Mouse (Mus musculus): ENCODE data around the gene Tmco2.
A peak's percentile ranks its signal among the peaks of the same experiment; 100 is the strongest.
"Not testable (repeated sequence)": the region's sequence is repeated elsewhere in the genome, so short reads cannot be mapped to it uniquely, and the experiment has no call there.

Tmco2 gene

DNA sequence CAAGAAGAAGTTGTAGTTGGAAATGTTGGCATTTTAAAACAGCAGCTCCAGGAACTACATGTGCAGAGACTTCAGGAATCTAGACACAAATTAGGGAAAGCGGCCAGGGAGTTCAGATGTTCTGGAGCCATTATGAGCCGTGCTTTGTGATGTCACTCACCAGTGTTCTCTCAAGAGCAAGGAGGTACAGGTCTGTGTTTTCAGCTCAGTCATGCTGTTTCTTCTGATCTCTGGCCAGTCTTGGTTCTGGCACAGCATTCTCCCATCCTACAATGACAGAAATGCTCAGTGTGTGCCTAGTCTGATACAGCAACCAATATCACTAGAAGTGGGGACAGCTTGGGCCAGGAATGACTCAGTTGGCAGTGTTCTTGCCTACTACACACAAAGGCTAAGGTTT lies at the start of gene Tmco2:
Tmco2 (minus strand) TSS at position 101 of the 400 bp plus-strand sequence.
- DNase-seq (ENCODE audit: low read depth, low spot score), result no peak

DNA sequence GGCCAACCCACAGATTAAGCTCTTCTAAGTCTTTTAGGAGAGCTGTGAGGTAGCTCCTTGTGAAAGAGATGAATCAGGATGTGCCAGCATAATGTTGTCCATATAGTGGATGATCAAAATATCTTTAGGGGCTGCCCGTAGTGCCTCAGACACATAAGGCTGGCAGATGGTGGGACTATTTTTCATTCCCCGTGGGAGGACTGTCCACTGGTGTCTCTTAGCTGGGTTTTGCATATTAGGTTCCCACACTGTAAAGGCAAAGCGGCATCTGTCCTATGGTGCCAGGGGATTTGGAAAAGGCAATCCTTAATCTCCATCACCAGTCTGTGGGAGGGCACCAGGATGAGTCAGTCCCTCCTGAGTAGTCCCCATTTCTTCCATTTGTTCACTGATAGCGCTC lies 5.7 kb downstream of the Tmco2 start:
- DNase-seq (ENCODE audit: low read depth, low spot score), result no peak

DNA sequence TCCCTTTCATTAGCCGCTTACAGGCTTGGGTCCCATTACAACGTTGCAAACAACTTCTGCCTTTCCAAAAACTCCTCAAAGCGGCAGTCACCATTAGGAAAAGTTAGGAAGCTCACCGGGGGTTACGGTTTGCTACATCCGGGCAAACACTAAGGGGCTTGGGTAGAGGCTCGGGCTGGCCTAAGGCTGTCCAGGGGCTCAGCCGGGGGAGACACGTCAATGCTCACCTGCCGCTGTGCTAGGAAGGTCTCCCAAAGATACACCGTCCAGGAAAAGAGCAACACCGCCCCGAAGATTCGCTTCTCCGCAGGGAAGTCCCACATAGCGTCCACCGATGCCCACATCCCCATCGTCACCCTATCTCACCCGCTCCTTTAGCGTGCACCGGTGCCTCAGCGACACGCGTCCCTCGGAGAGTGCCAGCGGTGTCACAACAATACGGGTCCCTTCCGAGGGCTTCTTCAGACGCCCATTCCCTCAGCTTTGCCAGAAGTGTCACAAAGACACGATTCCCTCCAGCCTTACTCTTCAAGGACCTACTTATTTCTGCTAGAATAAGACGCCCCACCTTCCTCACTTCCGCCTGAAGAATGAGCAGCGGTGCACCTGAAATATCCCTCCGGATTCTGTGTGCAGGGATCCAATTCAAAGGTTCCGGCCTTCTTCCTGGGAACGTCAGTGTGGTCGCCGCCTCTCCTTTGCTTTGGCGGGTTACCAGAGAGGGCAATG lies 11.2 kb downstream of the Tmco2 start, which contains the start of gene Zmpste24:
Zmpste24 (minus strand) TSS at position 592 of the 729 bp plus-strand sequence.
- peak; percentile 98 for DNase-seq (ENCODE audit: low read depth, low spot score)

DNA sequence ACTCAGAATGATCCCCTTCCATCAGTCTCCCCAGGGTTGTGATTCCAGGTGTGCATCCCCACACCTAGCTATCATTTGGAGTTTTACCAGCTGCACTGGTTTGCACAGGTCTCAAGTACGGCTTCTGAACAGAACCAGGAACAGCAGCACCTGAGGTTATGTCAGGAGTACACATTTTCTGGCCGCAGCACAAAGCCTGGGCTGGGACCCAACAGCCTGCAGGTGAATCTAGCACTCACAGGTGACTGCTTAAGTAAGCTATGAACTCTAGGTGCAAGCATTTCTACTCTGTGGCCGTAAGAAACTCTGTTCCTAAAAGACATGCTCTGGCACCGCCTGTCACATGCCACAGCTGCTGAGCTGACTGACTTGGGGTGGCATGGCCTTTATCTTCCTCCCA lies 18.8 kb downstream of the Tmco2 start:
- no peak for DNase-seq (ENCODE audit: low read depth, low spot score)

DNA sequence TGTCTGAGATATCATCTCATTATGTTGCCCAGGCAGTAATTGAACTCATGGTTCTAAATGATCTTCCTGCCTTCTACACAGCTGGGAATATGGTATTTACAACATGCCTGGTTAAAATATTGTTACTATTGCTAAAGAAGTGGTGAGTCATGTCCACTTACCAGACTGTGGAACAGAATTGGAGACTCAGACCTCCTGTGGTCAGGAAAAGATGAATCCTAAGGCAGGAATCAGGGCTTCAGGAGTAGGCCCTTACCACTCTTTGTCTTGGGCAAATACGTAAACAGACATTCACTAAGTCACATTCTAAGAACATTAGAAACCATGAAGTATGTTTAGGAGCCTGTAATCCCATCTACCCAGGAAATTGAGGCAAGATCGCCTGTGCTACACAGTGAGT lies 20.3 kb downstream of the Tmco2 start:
- no peak for DNase-seq (ENCODE audit: low read depth, low spot score)

DNA sequence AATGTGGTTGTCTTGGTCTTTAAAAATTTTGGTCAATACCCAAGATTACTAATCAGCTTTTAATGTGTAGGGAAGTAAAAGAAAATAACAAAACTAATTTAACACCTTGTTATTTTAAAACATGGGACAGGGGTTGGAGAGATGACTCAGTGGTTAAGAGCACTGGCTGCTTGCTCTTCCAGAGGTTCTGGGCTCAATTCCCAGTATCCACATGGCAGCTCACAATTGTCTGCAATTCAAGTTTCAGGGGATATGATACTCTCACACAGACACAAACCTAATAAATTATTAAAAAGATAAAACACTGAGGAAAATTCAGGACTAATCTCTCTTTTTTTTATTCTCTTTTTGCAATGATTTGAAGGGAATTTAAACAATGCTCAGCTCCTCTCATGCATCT lies 24.5 kb downstream of the Tmco2 start:
- no peak for DNase-seq (ENCODE audit: low read depth, low spot score)

DNA sequence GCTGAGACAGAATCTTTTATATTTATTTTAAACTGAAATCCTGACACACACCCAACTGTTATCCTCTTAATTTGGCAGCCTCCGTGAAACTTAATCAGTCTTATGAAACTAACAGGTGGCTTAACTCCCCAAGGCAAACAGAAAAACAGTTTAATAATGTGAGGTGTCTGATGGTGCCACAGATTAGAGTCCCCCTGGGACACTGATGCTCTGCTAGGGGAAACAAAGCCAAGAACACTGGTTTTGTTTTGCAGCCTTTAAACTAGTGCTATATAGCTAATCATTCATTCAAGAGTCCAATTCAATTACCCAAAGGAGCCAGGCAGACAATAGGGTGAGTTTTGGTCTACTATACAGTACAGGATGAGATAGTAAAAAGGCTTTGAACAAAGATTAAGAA lies 28.6 kb downstream of the Tmco2 start:
- DNase-seq (ENCODE audit: low read depth, low spot score), result no peak

DNA sequence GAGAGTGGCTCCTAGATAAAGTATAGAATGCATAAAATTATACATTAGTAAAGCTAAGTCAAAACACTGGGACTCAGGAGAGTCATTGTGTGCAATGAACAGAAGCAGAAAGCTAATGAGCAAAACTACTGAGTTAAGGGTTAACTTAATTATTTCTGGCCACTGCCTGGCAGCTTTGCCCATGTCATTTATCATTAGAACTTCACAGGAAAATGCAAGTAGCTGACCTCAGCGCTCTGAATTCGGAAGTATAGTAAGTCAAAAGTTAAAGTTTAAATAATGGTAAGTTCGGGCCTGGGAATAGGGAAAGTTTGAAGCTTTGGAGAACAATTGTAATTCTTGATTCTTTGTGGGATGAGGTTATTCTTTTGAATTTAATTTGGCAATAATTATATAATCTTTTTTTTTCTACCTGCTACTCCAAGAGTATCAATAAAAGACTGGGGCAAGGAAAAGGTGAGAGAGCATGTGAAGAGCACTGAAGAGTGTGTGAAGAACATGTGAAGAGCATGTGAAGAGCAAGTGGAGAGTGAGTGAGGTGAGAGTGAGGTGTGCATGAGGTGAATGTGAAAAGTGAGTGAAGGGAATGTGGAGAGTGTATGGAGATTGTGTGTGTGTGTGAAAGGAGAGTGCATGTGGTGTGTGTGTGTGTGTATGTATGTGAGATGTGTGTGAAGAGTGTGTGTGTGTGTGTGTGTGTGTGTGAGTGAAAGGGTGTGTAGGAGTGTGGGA lies 30.9 kb downstream of the Tmco2 start:
- DNase-seq (ENCODE audit: low read depth, low spot score), result no peak

DNA sequence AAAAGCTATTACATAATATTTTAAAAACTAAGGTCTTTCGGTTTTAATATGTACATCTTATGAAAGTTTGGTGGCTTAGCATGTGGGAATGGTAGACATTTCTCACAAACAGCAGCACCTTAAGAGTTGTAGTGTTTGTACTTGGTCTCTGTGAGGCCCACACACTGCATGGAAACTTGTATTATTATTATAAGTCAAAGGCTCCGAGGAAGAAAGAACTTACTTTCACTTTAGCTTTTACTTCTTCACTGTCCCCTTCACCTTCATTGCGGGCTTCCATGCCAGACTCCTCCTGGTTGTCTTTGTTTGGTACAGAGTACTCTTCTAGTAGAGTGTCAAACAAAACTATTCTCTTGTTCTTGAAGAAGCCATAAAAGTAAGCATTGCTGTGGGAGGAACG lies 34.8 kb downstream of the Tmco2 start:
- DNase-seq (ENCODE audit: low read depth, low spot score), result no peak

DNA sequence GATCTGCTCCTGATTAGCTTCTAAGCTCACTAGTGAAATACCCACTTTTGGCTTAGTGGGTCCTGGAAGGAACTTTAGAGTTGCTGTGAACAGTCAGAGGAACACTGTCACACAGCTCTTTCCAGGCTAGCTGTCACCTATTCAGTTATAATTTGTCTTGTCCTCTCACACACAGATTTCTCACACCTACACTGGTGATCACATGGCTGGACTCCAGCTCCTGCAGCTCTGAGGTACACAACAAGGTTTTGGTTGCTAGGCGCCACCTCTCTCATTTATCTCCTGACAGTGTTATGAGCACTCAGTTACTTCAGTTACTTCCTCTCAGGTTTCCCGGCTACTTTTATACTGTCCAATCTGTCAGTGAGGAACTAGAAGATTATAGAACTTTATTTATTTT lies 43.7 kb downstream of the Tmco2 start:
- DNase-seq (ENCODE audit: low read depth, low spot score), result no peak

DNA sequence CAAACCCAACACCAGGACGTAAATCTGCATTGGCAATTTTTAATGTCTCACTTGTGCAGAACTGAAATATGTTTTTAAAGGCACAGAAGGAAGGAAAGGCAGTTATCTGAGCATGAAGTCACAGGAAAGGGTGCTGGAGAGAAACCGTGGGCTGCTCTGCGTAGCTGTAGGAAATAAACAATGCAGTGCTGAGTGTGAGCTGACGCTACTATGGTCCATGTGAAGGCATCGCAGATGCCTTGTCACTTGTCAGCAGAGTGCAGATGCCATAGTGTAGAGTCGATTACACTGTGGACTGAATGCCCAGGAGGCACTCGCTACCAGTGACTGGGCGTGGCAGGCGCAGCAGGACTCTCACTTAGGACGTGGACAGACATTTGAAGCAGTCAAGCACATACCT lies 49.8 kb downstream of the Tmco2 start:
- DNase-seq (ENCODE audit: low read depth, low spot score), result not testable (repeated sequence)

DNA sequence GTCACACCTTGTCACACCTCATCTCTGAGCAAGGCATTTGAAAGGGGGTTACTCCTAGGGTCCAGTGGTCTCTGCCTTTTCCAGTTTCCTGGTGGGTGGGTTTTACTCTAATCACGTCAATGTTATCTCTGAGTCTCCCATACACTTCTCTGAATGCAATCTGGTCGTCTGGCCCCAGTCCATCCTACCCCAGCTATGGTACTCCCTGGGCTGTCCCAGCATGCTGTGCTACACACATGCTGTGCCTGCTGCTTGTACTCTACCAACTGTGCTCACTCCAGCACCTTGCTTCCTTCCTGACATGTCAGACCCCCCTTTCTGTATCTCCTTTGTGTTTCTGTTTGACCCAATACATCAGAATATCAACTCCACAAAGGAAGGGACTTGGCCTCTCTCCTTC lies 52.0 kb downstream of the Tmco2 start:
- no peak for DNase-seq (ENCODE audit: low read depth, low spot score)

DNA sequence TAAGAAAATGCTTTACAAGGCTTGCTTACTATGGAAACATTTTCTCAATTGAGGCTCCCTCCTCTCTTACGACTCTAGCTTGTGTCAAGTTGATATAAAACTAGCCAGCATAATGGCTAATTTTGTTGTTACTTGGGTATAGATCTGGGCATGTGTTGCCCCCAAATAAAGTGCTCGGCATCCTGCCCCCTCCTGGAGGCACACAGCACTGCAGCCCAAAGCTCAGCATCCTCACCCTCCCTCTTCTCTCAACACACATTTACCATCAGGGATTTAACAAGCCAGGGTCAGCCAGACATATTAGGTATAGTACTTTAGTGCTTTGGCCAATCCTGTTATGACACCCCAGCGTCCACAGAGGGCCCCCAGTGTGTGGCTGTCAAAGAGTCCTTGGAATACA lies 52.7 kb downstream of the Tmco2 start:
- DNase-seq (ENCODE audit: low read depth, low spot score), result peak; percentile 25

Measured in ES-CJ7 (cell line).